Mouse (Mus musculus) adrenal gland, postnatal 4 days (tissue): Measurements from ENCODE around the gene Apopt1. TPM values are rescaled to one million over a fixed set of nuclear protein-coding genes. Genes with fewer than 3 reads are reported as not detected.

ENCODE experiments used
- DNase-seq, 2 experiments: peaks; one replicate each; pipeline ENCODE4 v3.0.0; 2021 to 2022; ENCODE audit warnings: low spot score in 2 of 2, mixed read lengths in 2 of 2
- total RNA-seq, 2 experiments: library from RNA; stranded (reverse); gene quantifications; 2 replicates each; pipeline ENCODE4 v1.2.3; 2021

Apopt1 gene
- total RNA-seq, 2 experiments from 2014 or later, result 65.4 to 70.1 TPM

GRCm38 (mm10) chr12:111678997-111679396 lies 34.1 kb upstream of the Apopt1 start:
- DNase-seq, result no peak

- DNase-seq, result no peak
These were observed 32.4 kb upstream of the Apopt1 start for GRCm38 (mm10) chr12:111680661-111681060.

GRCm38 (mm10) chr12:111681305-111681704 lies 31.8 kb upstream of the Apopt1 start:
- DNase-seq, result no peak

DNA sequence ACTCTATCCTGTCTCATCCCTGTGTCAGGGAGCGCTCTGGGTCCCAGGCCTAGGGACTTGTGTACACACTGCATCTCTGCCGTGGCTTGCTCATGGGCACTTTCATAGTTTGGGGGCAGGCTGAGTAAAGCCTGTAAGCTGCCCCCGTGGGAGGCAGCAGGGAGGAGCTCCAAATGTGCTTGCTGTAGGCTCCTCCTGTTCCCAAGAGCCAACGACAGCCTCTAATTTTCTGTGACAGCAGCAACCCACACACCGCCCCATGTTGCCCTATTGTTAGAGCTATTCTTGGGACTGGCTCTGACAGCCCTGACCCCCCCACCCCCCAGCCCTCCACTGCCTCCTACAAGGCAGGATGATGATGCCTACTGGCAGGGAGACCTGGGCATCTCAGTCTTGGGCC lies 31.1 kb upstream of the Apopt1 start:
- no peak for DNase-seq

DNA sequence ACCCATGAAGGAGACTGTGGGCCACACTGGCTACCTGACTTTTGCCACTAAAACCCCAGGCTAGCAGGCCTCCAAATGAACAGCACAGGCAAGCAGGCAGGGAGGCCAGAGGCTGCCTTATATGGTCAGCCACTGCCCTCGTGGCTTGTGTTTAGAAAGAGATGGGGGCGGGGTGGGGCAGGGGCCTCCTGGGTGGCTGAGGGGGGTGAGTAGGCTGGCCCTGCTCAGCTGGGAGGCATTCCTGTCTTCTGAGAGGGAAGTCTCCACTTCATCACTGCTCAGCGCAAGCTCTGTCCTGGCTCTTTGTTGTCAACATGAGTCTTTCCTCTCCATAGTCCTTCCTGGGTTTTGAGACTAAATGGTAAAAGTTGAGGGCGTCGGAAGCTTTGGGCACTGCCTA lies 30.3 kb upstream of the Apopt1 start:
- DNase-seq, result no peak

- DNase-seq, result no peak
These were observed 26.7 kb upstream of the Apopt1 start for GRCm38 (mm10) chr12:111686390-111686789.

DNA sequence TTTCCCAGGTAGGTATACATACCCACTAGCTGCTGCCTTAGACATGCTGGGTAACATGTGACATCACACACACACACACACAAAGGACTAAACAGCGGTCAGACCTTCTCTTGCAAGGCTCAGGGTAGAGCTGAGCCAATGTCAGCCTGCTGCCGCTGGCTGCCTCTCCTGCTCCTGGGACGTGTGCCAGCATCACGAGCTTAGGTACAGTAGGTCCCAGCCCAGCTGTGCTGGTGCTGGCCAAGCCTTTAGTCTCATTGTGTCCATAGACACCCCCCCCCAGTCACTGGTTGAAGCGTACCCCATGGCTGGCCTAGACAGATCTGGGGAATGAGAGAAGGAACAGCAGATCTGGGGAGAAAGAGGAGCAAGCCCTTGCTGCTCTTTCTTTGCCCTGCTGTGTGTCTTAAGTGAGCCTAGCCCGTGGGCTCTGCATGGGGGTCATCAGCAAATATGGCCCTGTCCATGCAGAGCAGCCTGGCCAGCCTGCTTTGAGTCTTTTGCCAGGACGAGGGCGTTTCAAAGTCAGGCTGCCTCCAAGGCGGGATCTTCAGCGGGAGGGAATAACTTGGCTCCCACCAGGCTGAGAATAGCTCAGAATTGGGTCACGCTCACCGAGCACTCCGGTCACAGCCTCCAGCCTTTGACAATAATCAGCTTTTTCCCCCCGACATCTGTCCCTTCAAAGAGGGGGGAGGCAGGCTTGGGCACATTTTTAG lies 25.6 kb upstream of the Apopt1 start:
- DNase-seq, result peak in 1 of 2 experiments; percentile 29

DNA sequence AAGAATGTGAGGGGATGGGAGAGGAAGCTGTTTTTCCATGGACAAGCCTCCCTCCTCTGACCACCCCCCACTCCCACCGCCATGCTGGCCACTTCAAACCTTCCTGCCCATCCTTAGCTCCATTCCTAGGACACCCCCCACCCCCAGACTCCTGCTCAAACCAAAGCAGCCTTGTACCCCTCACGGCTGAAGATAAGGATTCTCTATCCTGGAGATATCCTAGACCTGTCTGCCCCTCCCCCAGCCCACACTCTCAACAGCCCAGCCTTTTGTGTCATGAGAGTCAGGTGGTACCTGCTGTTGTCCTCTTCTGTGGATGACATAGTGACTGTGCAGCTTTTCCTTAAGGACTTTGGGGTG lies 25.0 kb upstream of the Apopt1 start:
- no peak for DNase-seq

DNA sequence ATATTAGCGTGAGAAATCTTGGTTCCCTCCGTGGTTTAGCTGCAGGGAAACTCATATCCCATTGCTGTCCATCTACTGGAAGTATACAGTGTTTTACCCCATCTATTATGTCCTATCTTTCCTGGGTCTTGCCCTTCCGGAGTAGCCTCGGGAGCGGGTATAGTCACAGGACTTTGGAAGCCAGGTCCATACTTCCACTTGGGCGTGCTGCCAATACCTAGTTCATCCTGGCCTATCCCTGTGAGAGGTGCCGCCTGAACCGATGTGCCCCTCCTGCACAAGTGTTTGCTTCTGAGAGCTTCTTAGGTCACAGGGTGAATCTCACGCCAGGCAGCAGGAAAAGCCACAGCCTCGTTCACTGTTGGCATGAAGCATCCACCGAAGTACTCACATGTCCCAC lies 23.6 kb upstream of the Apopt1 start:
- no peak for DNase-seq

DNA sequence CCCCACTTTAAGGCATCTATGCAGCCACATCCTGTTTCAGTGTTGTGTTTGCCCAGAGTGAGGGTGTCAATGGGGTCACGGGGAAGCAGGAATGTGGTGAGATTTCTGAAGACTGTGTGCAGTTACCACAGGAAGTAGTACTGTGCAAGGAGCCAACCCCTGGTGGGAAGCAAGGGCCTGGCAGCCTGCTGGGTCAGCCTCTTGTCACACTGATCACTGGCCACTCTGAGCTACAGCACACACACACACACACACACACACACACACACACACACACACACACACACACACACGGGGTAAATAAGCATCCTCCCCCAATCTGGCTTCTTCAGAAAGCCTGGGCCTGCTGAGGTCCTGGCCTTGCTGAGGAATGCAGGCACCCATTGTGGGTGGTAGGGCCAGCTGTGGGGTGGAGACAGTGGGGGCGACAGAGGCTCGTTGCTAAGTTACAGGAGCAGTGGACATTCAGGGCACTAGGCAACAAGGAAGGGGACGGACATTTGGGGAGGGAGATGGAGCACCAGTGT lies 21.7 kb upstream of the Apopt1 start:
- no peak for DNase-seq

- DNase-seq, result no peak
These were observed 20.2 kb upstream of the Apopt1 start for GRCm38 (mm10) chr12:111692899-111693298.

- DNase-seq, result no peak
These were observed 19.5 kb upstream of the Apopt1 start for GRCm38 (mm10) chr12:111693341-111694270.

GRCm38 (mm10) chr12:111694271-111694781 lies 18.7 kb upstream of the Apopt1 start:
- no peak for DNase-seq

DNA sequence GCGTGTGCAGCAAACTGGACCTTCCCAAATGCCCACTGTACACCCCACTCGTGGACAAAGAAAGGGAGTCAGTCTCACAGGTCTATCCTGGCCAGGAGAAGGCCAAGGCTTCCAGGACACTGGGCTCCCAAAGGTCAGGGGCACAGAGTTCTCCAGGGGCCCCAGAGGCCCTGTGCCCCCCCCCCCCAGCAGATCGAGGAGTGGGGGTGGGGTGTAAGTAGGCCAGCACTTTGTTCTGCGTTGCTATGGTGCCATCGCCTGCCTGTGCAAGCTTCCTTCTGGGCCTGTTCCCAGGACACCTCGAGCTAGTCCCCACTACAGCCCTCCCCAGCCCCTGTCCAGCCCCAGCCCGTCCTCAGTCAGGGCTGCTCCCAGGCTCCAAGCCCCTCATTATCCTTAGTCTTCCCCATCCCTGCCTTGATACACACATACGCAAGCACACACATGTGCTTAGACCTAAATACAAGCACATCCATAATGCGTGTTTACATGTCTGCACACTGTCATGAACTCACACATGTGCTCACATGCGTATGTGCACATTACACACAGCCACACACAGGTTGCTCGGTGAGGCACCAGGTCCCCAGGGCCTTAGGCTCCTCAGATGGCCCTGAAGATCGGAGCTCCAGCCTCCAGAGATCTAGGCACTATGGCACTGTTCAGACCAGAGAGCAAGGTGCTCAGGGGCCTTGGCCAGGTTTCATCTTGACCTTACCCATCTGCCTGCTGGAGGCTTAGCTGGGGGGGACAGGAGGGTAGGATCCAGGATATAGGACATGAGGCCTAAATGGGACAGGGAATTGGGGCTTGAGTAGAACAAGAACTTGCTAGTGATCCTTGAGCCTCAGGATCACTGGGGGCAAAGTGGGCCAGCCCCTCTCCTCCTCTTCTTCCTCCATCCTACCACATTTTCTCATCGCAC lies 17.9 kb upstream of the Apopt1 start:
- no peak for DNase-seq

DNA sequence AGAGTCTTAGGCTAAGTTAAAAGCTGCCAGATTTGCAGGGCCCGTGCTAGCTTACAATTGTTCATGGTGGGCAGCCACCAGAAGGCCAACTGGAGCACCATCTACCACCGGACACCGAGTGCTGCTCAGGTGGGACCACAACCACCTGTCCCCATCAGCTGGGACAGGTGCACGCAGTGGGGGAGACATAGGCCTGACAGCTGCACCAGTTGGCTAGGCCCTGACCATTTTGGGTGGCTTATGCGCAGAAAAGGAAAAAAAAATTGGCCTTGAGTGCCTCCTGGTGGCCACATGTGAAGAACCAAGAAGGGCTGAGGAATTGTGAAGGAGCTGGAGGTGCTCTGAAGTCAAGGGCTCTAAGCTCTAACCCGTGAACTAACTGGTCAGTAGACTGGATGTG lies 16.8 kb upstream of the Apopt1 start:
- DNase-seq, result no peak

- no peak for DNase-seq
These were observed 15.4 kb upstream of the Apopt1 start for GRCm38 (mm10) chr12:111697708-111698107.

DNA sequence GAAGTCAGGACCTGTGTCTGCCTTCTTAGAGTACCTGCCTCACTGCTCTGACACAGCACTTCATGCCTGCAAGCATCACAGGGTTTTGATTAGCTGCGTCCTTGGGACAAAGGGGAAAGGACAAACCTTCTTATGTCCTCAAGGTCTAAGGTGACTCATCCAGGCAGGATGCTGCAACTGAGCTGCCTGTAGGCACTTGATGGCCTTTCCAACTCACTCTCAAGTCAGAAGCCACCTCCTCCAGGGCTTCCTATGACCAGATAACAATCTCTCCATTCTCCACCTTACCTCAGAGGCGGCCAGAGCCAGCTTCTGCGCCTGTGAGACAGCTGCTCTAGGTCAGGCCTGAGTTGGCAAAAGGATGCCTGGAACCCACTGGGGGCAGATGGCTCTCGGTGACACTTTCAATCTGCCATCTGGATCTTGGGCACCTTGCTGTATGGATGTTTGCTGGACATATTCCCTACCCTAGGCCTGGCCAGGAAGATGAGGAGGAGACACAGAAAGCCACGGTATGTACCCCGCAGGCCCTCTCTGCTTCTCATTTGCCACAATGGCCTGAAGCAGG lies 14.6 kb upstream of the Apopt1 start:
- DNase-seq, result no peak

- no peak for DNase-seq
These were observed 13.5 kb upstream of the Apopt1 start for GRCm38 (mm10) chr12:111699542-111699941.

DNA sequence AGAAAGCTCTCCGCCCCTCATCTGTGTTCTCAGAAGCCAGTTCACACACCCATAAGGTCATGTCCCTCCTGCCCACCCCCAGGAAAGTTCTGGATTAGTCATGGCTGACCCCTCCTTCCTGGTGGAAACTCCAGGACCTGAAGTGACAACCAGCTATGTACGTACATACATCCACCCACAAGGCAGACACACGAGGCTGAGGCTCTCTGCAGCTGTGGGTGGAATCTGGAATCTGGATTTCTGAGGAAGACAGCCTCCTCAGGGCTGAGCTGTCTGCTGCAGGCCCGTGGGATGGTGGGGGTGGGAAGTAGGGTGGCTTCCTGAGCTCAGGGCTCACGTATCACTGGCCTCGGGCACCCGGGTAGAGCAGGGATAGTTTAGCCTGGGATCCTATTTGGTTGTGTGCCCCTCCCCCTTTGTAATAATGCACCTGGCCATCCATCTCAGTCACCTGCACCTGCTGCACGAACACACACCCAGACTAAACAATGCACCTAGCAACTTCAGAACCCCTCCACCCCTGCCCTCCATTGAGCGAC lies 12.1 kb upstream of the Apopt1 start:
- DNase-seq, result no peak

DNA sequence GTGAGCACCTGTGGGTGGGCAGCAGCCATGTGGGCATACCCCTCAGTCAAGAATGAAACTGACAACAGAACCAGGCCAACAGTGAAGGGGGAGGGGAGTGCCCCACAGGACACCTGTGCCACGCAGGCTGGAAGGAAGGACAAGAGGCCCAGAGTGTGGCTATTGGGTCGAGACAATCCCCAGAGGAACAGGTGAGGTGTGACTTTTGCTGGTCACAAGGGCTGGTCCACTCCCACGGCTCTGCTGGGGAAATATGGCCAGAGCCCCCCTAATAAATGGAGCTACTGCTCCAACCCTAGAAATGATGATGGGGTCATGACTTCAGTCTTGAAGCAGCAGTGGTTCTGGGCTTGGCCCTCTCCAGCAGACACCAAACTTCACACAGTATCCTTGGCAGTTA lies 9.8 kb upstream of the Apopt1 start:
- no peak for DNase-seq
